Mouse (Mus musculus) spleen, postnatal 10 days (tissue): Measurements from ENCODE around the gene Tmem254c.
"Not testable (repeated sequence)": the region's sequence is repeated elsewhere in the genome, so short reads cannot be mapped to it uniquely, and the experiment has no call there.

ENCODE experiments used
- DNase-seq, 2 experiments: peaks; one replicate each; pipeline ENCODE4 v3.0.0; 2021 to 2022; ENCODE audit warnings: low spot score in 2 of 2

The Tmem254c gene

GRCm38 (mm10) chr14:26067325-26067633 lies at the start of gene Tmem254c:
Tmem254c (minus strand) TSS chr14:26067355.
- not testable (repeated sequence) for DNase-seq

GRCm38 (mm10) chr14:26097622-26098021 lies 30.5 kb upstream of the Tmem254c start:
- DNase-seq, result not testable (repeated sequence)

- DNase-seq, result not testable (repeated sequence)
These were observed 14.8 kb upstream of the Tmem254c start, which contains the start of gene Cphx3 for GRCm38 (mm10) chr14:26081997-26082396. Cphx3 (plus strand) TSS chr14:26082297.

GRCm38 (mm10) chr14:26081216-26081615 lies 14.1 kb upstream of the Tmem254c start, which contains the start of gene Cphx2:
Cphx2 (plus strand) TSS chr14:26081516.
- not testable (repeated sequence) for DNase-seq

- not testable (repeated sequence) for DNase-seq
These were observed 9.7 kb upstream of the Tmem254c start for GRCm38 (mm10) chr14:26076620-26077390.

- not testable (repeated sequence) for DNase-seq
These were observed 406 bp downstream of the Tmem254c start for GRCm38 (mm10) chr14:26066574-26067324.

- not testable (repeated sequence) for DNase-seq
These were observed 7.8 kb downstream of the Tmem254c start for GRCm38 (mm10) chr14:26059362-26059761.

- DNase-seq, result not testable (repeated sequence)
These were observed 9.0 kb downstream of the Tmem254c start for GRCm38 (mm10) chr14:26058184-26058583.

- not testable (repeated sequence) for DNase-seq
These were observed 18.4 kb downstream of the Tmem254c start for GRCm38 (mm10) chr14:26048767-26049166.

GRCm38 (mm10) chr14:26047026-26047425 lies 20.1 kb downstream of the Tmem254c start:
- DNase-seq, result not testable (repeated sequence)

GRCm38 (mm10) chr14:26045007-26045406 lies 22.1 kb downstream of the Tmem254c start:
- DNase-seq, result not testable (repeated sequence)

- DNase-seq, result not testable (repeated sequence)
These were observed 24.5 kb downstream of the Tmem254c start, which contains the start of gene Gm9780 for GRCm38 (mm10) chr14:26042611-26043010. Gm9780 (minus strand) TSS chr14:26042711.

GRCm38 (mm10) chr14:26035439-26035838 lies 31.7 kb downstream of the Tmem254c start:
- DNase-seq, result not testable (repeated sequence)

GRCm38 (mm10) chr14:26034364-26034763 lies 32.8 kb downstream of the Tmem254c start:
- DNase-seq, result not testable (repeated sequence)

- not testable (repeated sequence) for DNase-seq
These were observed 41.5 kb downstream of the Tmem254c start for GRCm38 (mm10) chr14:26025653-26026052.

- DNase-seq, result not testable (repeated sequence)
These were observed 44.3 kb downstream of the Tmem254c start for GRCm38 (mm10) chr14:26022831-26023230.

GRCm38 (mm10) chr14:26021555-26021954 lies 45.6 kb downstream of the Tmem254c start:
- DNase-seq, result not testable (repeated sequence)

- not testable (repeated sequence) for DNase-seq
These were observed 50.7 kb downstream of the Tmem254c start for GRCm38 (mm10) chr14:26016414-26016813.
